Mouse (Mus musculus) right cerebral cortex, postnatal 14 days (tissue): ENCODE data around the gene Lrrc61.

ENCODE experiments used
- DNase-seq: peaks from one replicate; pipeline ENCODE4 v3.0.0; 2022

The Lrrc61 gene

DNA sequence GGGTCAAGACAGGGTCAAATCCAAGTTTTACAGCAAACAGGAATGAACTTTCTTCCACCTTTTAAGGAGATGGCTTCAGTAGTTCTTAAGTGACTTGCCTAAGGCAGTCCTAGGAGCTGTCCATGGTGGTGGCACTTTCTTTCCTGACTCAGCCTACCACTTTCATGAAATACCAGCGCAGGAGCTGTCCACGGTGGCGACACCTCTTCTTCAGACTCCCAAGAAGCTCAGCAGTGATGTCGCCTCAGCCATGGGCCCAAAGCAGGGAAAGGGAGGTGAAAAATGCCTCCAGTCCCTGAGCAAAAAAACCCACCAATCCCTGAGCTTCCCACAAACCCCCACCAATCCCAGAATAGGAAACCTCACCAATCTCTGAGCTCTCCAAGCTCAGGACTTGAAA is 1.7 kb upstream of the Lrrc61 start:
- DNase-seq = no peak

DNA sequence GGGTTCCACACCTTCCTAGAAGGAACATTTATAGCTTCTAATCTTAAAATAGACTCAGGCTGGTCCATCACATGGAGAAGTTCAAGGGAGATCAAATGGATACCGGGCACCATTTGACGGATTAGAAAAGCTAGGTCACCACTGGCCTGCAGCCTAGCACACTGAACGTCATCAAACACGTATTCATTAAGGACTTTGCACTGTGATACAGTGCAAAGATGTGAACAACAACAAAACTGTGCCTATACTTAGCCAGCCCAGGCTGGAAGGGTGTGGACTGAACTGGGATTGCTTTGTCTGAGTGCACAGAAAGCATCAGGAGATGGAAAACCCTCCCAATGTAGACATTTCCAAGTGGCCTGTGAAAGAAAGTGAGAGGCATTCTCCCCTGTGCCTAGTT is 777 bp upstream of the Lrrc61 start:
- DNase-seq = no peak

DNA sequence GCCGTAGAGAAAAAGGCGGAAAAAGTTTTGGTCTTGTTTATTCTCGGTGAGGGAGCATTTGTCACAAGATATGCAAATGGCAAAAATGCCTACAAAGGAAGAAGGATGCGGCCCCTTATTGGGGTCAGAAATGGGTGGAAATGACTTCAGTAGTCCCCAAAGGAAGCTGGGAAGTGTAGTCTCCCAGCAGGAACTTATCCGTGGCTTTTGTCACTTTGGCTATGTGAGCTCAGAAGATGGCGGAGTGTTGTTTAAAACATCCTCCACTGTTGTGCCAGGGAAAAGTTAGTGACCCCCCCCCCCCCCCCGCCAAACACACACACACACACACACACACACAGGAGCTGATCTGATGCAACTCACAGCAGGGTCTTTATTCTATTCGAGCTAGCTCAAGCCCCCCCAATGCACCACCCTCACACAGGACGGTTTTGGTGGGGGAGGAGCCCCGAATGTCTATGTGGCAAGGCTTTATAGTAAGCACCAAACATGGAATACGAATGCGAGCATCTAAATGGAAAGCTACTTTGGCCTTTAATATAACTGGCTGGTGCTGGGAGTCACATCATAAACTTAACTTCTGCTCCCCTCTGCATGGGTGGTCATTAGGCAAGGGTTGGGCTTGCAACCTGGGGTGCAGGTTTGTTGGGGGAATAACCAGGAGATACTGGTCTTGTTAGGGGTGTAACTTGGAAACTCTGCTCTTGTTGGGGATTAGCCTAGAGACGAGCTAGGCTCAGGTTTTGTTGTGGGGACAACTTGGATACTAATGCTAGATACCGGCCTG is 701 bp downstream of the Lrrc61 start:
- DNase-seq = no peak

DNA sequence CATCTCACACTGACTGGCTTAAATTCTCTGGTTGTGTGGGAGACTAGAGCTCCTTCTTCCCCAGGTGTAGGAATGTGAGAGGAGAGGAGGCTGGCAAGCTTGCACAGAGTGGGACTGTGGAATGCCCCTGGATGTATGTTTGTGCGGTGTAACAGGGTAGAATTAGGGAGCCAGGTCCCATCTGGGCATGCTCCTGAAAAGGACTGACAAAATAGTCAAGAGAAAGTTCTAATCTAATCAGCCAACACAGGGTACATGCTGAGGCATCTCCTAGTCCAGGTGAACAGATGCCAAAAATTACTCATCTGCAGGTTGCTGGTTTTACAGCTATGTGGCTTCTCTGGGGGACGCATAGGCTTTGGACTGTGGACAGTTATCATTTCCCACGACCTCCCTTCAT is 1.4 kb downstream of the Lrrc61 start:
- no peak for DNase-seq

DNA sequence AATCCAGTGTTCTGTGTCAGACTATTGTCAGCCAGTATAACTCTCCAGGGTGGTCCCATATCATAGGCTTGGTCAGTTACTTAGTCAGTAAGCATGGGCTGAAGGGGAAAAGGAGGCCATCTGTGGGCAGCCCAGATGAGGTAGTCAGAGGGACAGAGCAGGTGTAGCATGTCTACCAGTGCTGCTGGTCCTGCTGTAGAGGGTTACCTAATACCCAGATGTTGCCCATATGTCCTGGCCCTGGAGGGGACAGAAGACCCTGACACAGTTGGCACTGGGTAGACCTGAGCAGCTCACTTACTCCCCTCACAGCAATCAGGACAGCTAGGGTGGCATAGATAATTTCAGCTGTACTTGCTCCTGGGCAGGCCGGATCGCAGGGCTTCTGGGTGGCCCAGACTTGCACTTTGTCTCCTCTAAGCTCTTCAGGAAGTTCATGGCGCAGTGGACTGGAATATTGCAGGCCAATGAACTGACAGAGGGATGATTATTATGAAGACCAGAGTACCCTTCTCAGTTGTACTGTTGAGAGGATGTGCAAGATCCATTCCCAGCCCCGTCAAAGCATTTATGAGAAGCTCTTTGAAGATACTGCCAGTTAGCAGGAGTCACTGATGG is 11.2 kb downstream of the Lrrc61 start:
- DNase-seq = no peak

DNA sequence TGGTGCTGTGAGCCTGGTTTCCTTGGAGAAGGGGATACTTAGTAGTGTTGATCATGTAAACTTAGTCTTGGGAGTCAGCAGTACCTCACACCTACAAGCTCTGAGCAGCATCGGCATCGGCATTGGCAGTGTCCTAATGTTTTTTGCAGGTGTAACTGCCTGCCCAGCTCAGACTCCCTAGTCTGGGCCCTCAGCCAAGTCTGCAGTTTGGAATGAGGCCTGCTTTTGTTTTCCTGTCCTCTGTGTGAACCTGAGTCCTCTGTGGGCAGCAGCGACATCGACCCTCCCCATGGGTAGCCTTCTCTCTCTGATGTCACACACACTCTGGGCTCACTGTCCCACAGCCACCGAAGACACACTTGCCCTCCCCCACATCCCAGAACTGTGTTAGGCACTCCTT is 11.7 kb downstream of the Lrrc61 start:
- no peak for DNase-seq

GRCm38 (mm10) chr6:48568036-48568984 is 13.7 kb downstream of the Lrrc61 start:
- no peak for DNase-seq

DNA sequence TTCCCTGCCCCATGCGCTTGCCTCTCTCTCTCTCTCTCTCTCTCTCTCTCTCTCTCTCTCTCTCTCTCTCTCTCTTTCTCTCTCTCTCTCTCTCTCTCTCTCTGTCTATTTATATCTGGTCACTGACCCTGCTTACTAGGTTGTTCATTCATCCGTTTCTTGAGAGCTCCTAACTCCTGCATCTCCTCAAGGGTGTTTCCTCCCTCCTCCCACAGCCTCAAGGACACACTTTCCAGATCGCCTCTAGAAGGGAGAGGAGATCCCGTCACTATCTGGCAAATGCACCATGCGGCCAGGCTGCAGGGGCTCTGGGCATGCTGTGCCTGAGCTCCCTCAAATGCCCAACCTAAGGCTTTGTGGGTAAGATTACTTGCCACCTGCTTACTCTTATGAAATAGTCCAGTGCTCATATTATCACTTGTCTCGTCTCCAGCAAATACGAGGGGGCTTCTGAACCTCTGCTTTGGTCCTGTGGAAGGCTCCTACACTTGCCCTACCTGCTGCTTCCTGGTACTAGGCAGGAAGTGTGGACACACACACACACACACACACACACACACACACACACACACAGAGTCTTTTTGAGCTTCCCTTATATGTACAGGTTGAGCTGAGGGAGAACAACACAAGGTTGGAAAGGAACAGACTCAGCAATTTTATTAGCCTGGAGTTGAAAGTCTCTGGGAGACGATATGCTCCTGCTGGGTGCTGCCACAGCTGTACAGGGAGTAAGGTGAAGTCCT is 14.6 kb downstream of the Lrrc61 start:
- no peak for DNase-seq

DNA sequence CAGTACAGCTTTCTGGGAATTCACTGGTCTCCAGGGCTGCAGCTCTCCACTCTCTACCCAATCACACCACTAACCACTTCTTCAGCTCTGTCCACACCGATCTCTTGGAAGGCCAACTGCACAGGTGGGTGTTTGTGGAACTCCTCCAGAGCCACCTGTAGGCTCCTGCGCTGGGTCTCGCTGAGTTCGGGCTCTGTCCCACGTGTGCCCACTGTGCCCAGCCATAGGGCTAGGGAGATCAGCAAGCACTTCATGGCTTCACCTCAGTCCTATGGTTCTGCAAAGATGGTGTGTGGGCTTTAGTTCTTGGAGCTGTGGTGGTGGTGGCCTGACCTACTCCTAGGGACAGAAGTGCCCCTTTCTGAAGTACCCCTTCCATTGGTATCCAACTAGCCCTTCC is 17.4 kb downstream of the Lrrc61 start:
- DNase-seq = no peak

- no peak for DNase-seq
Measured at GRCm38 (mm10) chr6:48572572-48573061, 18.0 kb downstream of the Lrrc61 start, which contains the start of gene Rarres2. Gene Rarres2 (minus strand): TSS chr6:48572789.

- DNase-seq = no peak
Measured at GRCm38 (mm10) chr6:48573280-48573679, 18.7 kb downstream of the Lrrc61 start.

DNA sequence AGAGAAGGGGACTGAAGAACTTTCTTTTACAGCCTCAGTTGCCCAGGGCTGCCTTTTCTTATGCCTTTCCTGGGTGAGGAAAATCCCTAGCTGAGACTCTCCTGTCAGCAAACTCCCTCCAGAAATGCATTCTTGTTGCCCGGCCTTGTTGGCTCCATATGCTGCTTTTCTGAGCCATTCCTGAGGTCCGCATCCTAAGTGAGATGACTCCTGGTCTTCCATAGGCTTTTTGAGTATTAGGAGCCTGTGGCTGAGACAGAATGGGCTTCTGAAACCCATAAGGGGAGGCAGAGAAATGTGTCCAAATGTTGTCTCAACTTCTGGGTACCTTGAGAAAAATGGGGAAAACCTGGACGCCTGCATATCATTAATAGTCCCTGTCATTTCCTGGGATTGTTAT is 19.4 kb downstream of the Lrrc61 start:
- DNase-seq = no peak

- no peak for DNase-seq
Measured at GRCm38 (mm10) chr6:48578736-48579135, 24.1 kb downstream of the Lrrc61 start.

- DNase-seq = no peak
Measured at GRCm38 (mm10) chr6:48579215-48579648, 24.6 kb downstream of the Lrrc61 start.

DNA sequence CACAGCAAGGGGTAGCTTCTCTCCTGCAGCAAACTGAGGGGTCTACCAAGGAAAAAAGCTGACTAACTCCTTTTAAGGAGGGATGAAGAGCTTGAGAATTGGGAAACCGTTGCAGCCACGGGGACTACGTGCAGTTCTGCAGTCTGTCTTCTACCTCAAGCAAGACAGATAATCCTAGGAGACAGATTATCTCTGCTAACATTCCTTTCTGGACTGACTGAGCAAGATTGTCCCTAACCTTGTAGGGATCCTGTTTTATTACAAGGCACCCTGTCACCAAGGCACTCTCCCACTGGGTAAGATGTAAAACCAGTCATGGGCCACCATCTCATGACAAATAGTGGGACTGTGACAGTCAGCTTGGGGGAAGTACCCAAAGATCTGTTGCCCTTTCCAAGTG is 26.7 kb downstream of the Lrrc61 start:
- DNase-seq = no peak

DNA sequence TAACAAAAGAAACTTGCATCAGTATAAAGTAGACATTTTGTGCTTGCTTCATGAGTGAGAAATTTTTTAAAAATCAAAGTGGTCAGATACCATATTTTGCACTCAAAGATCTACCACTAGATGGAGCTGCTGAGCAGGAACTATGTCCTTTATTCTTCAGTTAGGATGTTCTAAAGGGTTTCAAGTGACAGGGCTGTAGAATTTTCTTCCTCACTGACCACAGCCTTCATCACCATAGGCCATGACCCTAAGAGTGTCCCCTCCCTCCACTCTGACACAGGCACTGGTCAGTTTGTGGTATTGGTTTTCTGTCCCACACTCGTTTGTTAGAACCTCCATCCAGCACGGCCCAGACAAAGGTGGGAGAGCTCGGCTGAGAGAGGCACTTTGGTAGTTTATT is 27.4 kb downstream of the Lrrc61 start:
- peak; percentile 25 for DNase-seq

GRCm38 (mm10) chr6:48589194-48589750 is 34.7 kb downstream of the Lrrc61 start, which contains the start of gene Gm45021:
Gene Gm45021 (plus strand): TSS chr6:48589610.
- DNase-seq = no peak

- DNase-seq = no peak
Measured at GRCm38 (mm10) chr6:48591221-48591845, 36.7 kb downstream of the Lrrc61 start.

DNA sequence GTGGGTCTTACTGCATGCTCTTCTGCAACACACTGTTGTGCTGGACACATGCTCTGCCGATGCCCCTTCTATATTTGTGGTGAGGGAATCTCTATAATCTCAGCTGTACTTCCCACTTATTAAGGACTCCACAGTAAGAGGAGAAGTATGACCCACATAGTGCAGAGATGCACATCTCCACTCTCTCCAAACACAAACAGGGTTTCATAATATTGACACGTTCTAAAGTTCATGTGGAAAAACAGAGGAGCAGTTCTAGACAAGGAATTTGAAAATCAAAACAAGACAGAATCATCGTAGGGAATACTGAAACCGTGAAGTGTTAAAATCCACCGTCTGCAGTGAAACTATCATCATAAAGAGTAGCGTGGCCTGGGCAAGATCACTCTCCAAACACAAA is 37.3 kb downstream of the Lrrc61 start:
- DNase-seq = no peak

DNA sequence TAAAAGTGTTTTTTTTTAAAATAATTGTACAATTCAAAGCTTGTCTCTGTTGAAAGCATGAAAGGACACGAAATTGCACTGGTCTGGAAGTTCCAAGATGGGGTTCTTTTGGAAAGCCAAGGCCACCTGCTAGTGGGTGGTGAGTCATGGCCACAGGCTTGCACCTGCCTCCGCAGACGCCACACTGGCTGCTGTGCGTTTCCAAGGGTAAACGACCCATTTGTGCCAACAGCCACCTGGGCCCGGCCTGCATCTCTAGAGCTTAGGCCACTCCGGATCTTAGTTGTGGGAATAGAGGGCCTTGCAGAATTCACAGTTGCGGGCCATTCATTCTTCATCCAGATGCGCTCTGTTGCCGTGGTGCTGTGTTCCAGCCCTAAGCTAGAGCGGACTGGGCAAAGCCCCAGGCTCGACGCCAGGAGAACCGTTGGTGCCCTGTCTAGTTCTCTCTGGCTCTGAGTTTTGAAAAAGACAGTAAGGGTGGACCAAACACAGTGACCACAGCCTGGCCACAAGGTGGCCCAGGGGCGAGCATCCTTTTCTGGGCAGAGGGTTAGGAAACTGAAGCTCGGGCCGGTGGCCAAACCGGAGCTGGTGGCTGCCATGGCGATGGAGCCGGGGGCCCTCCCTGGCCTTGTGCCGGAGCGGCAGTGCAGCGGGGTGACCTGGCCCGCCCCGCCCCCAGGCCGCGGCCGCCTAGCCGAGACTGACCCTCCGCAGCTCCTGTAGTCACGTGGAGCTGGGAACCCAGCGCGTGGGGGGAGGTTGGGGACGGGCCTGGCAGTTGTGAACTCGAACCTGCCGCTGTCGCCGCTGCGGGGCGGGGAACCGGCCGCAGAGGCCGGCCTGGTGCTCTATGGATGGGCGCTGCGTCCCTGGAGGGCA is 38.8 kb downstream of the Lrrc61 start, which contains the start of the genes Repin1 and Gm44965:
TSS of gene Repin1 (plus strand) at position 726 of the 885 bp plus-strand sequence.
TSS of gene Gm44965 (plus strand) at position 784 of the 885 bp plus-strand sequence.
- DNase-seq = peak; percentile 94
